12 mouse cellular contexts compared by ENCODE assay signal in the genomic region with DNA sequence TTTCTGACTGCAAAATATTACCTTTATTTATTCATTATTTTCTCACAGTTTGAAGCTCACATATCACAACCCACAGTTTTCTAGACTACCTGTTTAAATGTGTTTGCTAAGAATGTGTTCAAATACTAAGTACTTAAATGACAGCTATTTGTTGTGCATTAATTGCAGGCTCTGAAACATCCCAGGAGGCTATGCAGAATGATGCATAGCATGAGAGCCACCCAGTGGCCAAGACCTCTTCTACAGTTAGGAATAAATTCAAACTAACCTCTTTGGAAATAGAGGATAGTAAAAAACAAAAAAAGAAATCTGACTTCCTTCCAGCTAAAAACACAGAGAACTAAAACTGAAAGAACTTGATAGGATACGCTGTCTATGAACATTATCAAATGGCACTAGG. TPM values are rescaled to one million over a fixed set of nuclear protein-coding genes. Genes with fewer than 3 reads are reported as not detected.
A peak's percentile ranks its signal among the peaks of the same experiment; 100 is the strongest.
DNase-seq lines count a peak whose midpoint lies in the region; ATAC-seq and TF ChIP-seq lines count a peak whose summit lies in the region.
"Had no signal": no experiment of that assay in that cellular context is flagged by ENCODE, and none has a peak within 500 bp of the region (broad histone marks: within the 10 kb centered on the region; RNA-seq: fewer than 3 reads in every experiment).

No protein-coding gene starts in this region.

- no peak overlapping the region for H3K4me2 ChIP-seq in kidney, postnatal 0 days (ENCODE audit: low read length)

- in situ Hi-C loops in ES-E14 (cut with MboI; ENCODE audit: low sequenced_read_pairs in 2 of 2, unreplicated experiment in 2 of 2) = no loop called here

- DNase-seq in adrenal gland, postnatal 10 days = peak; percentile 20
- no peak for DNase-seq in adrenal gland, adult 2 months
- DNase-seq in kidney, postnatal 0 days (ENCODE audit: low spot score) = peak; percentile 60
- no peak for DNase-seq in kidney, adult 18-20 months
- no peak for DNase-seq in ES-E14 (ENCODE audit: low read depth, low spot score)
- DNase-seq in layer of hippocampus, adult 2 months (ENCODE audit: low spot score in 2 of 2) = peak in 1 of 2 experiments; percentile 52
- DNase-seq in thymus, postnatal 36 days = no peak
- no peak for DNase-seq in urinary bladder, postnatal 25 days (ENCODE audit: low spot score)

- WGBS in kidney, postnatal 0 days = 61% methylated on average over 1 of the region's 1 CpGs

- H3K4me3 ChIP-seq in kidney, postnatal 0 days (replicated peaks; ENCODE audit: low read depth, low read length) = no peak overlapping the region
- H3K4me3 ChIP-seq in ES-E14 (ENCODE audit: insufficient read depth in 1 of 2, low read depth in 1 of 2, low read length in 2 of 2, poor library complexity in 1 of 2, severe bottlenecking in 1 of 2) = no peak overlapping the region
- H3K4me3 ChIP-seq in layer of hippocampus, adult 2 months = no peak overlapping the region
- H3K4me3 ChIP-seq: erythroblast, embryonic 14.5 days had no signal

- H3K27me3 ChIP-seq in kidney, postnatal 0 days (ENCODE audit: insufficient read depth, low read length) = no peaks in the 10 kb centered on the region

- H3K9ac ChIP-seq in kidney, postnatal 0 days (ENCODE audit: low read depth, low read length) = no peak overlapping the region
- H3K9ac ChIP-seq in ES-E14 (ENCODE audit: insufficient read depth, low read depth, low read length, poor library complexity, severe bottlenecking) = no peak overlapping the region

- H3K36me3 ChIP-seq in kidney, postnatal 0 days (ENCODE audit: insufficient read depth, low read length) = no peaks in the 10 kb centered on the region
- H3K36me3 ChIP-seq in ES-E14 (ENCODE audit: control insufficient read depth, insufficient read depth, low read length, poor library complexity, severe bottlenecking) = no peaks in the 10 kb centered on the region

- H3K9me3 ChIP-seq in kidney, postnatal 0 days (replicated peaks; ENCODE audit: low read length) = no peaks in the 10 kb centered on the region
- H3K9me3 ChIP-seq in ES-E14 (ENCODE audit: control insufficient read depth, insufficient read depth, low read depth, low read length) = no peaks in the 10 kb centered on the region

- peak; percentile 65 for TF ChIP-seq CTCF in kidney, postnatal 0 days (IDR thresholded peaks at IDR 0.05; ENCODE audit: low read depth)
- TF ChIP-seq CTCF in layer of hippocampus, adult 2 months (conservative IDR thresholded peaks at IDR 0.05) = peak; percentile 91

- H3K27ac ChIP-seq in kidney, postnatal 0 days = no peak overlapping the region
- H3K27ac ChIP-seq in ES-E14 (ENCODE audit: insufficient read depth, low read depth, low read length, poor library complexity, severe bottlenecking) = no peak overlapping the region
- no peak overlapping the region for H3K27ac ChIP-seq in layer of hippocampus, adult 2 months

- ATAC-seq in kidney, postnatal 0 days (replicated peaks; ENCODE audit: low FRiP score, low read depth) = no peak

- H3K4me1 ChIP-seq in kidney, postnatal 0 days (replicated peaks; ENCODE audit: insufficient read depth, low read length) = no peaks in the 10 kb centered on the region
- no peaks in the 10 kb centered on the region for H3K4me1 ChIP-seq in ES-E14 (ENCODE audit: control insufficient read depth in 2 of 2, insufficient read depth in 2 of 2, low read length in 2 of 2, poor library complexity in 1 of 2)

TF ChIP-seq in ES-E14, 5 proteins besides CTCF, POLR2A, EP300 and RAD21:
- no peak for TF ChIP-seq ZNF384 (IDR thresholded peaks at IDR 0.05; ENCODE audit: low read depth, low read length)
- TF ChIP-seq HCFC1 (IDR thresholded peaks at IDR 0.05; ENCODE audit: borderline replicate concordance, insufficient read depth, low read length) = no peak
- 0 out of 2 replicates have a peak, but pooled peaks have one; percentile 24 for TF ChIP-seq ZC3H11A (IDR thresholded peaks at IDR 0.05; ENCODE audit: borderline replicate concordance, low read depth, low read length)
- no peak for TF ChIP-seq CHD2 (IDR thresholded peaks at IDR 0.05; ENCODE audit: low read depth, low read length)
- no peak for TF ChIP-seq MAFK (IDR thresholded peaks at IDR 0.05; ENCODE audit: insufficient read depth, low read depth, low read length)

RNA-seq across cellular contexts. Expression of a gene that starts 1.5 kb away (rescaled TPM):
- total RNA-seq in adrenal gland, postnatal 10 days (2021) = not detected
- total RNA-seq in adrenal gland, adult 2 months (2021) = not detected
- polyA plus RNA-seq in adrenal gland, adult 2 months (2012; rRNA removed) = not detected in 2 replicates
- not detected in 2 replicates for polyA plus RNA-seq in kidney, postnatal 0 days (2015; fragmentation: Nextera tagmentation; extraction: Ambion mirVana)
- not detected in 2 replicates for total RNA-seq in ES-E14 (2012; rRNA removed)
- total RNA-seq in layer of hippocampus, adult 2 months (2021) = not detected
- total RNA-seq: adrenal gland, postnatal 4 days had no signal
- polyA plus RNA-seq: erythroblast, embryonic 14.5 days; intestine, embryonic 14.5 days; liver, embryonic 16.5 days had no signal

RNA-seq across cellular contexts. Expression of a gene that starts 7.8 kb away (rescaled TPM):
- total RNA-seq in adrenal gland, postnatal 10 days (2021) = 10 to 100 TPM; 15.4 to 20.6 TPM
- total RNA-seq in adrenal gland, adult 2 months (2021) = 10 to 100 TPM in 1 of 2 experiments, 1 to 10 TPM in 1; 9.0 to 12.1 TPM
- polyA plus RNA-seq in adrenal gland, adult 2 months (2012; rRNA removed) = 9.0 and 15.0 TPM in 2 replicates
- 9.1 and 10.2 TPM in 2 replicates for polyA plus RNA-seq in kidney, postnatal 0 days (2015; fragmentation: Nextera tagmentation; extraction: Ambion mirVana)
- 0.74 and 2.0 TPM in 2 replicates for total RNA-seq in ES-E14 (2012; rRNA removed)
- total RNA-seq in layer of hippocampus, adult 2 months (2021) = 1 to 10 TPM; 3.3 to 4.1 TPM
- polyA plus RNA-seq: erythroblast, embryonic 14.5 days had no signal

RNA-seq across cellular contexts. Expression of a gene that starts 9.2 kb away (rescaled TPM):
- not detected for total RNA-seq in adrenal gland, postnatal 10 days (2021)
- not detected for total RNA-seq in adrenal gland, adult 2 months (2021)
- not detected in 2 replicates for polyA plus RNA-seq in adrenal gland, adult 2 months (2012; rRNA removed)
- not detected in 2 replicates for polyA plus RNA-seq in kidney, postnatal 0 days (2015; fragmentation: Nextera tagmentation; extraction: Ambion mirVana)
- total RNA-seq in ES-E14 (2012; rRNA removed) = not detected in 2 replicates
- total RNA-seq in layer of hippocampus, adult 2 months (2021) = not detected
- total RNA-seq: adrenal gland, postnatal 4 days had no signal
- polyA plus RNA-seq: erythroblast, embryonic 14.5 days; intestine, embryonic 14.5 days; liver, embryonic 16.5 days had no signal

RNA-seq across cellular contexts. Expression of a gene that starts 32.9 kb away (rescaled TPM):
- total RNA-seq in adrenal gland, postnatal 10 days (2021) = not detected
- not detected for total RNA-seq in adrenal gland, adult 2 months (2021)
- not detected in 2 replicates for polyA plus RNA-seq in adrenal gland, adult 2 months (2012; rRNA removed)
- not detected in 2 replicates for polyA plus RNA-seq in kidney, postnatal 0 days (2015; fragmentation: Nextera tagmentation; extraction: Ambion mirVana)
- not detected in 2 replicates for total RNA-seq in ES-E14 (2012; rRNA removed)
- total RNA-seq in layer of hippocampus, adult 2 months (2021) = not detected
- total RNA-seq: adrenal gland, postnatal 4 days had no signal
- polyA plus RNA-seq: erythroblast, embryonic 14.5 days; intestine, embryonic 14.5 days; liver, embryonic 16.5 days had no signal

RNA-seq across cellular contexts. Expression of a gene that starts 36.6 kb away (rescaled TPM):
- not detected for total RNA-seq in adrenal gland, postnatal 10 days (2021)
- total RNA-seq in adrenal gland, adult 2 months (2021) = not detected
- polyA plus RNA-seq in adrenal gland, adult 2 months (2012; rRNA removed) = not detected in 2 replicates
- not detected in 2 replicates for polyA plus RNA-seq in kidney, postnatal 0 days (2015; fragmentation: Nextera tagmentation; extraction: Ambion mirVana)
- not detected in 2 replicates for total RNA-seq in ES-E14 (2012; rRNA removed)
- total RNA-seq in layer of hippocampus, adult 2 months (2021) = not detected
- total RNA-seq: adrenal gland, postnatal 4 days had no signal
- polyA plus RNA-seq: erythroblast, embryonic 14.5 days; intestine, embryonic 14.5 days; liver, embryonic 16.5 days had no signal

Comparison
In these comparisons a context has a peak if more than half of its experiments do, and no peak if none do; other contexts are left out.
1. DNase-seq: peak in adrenal gland, postnatal 10 days (single experiment) and kidney, postnatal 0 days (single experiment); none in adrenal gland, adult 2 months (single experiment), kidney, adult 18-20 months (single experiment), ES-E14 (single experiment), thymus, postnatal 36 days (0 of 2) and urinary bladder, postnatal 25 days (single experiment).